Mouse (Mus musculus): ENCODE measurements around the gene Arhgap24. TPM values are rescaled to one million over a fixed set of nuclear protein-coding genes. Genes with fewer than 3 reads are reported as not detected.

Gene Arhgap24
- polyA plus RNA-seq, 1 experiment from 2014 or later, result 13.0 TPM

- Histone ChIP-seq H3K4me1 (ENCODE audit: control insufficient read depth, insufficient read depth, low read length) (no peaks in the 10 kb centered on the region), H3K27ac (replicated peaks; ENCODE audit: low read depth, low read length) (no peak overlapping the region)
- 93% methylated on average over 4 of the region's 4 CpGs for WGBS
These were observed 417.1 kb downstream of the Arhgap24 start for GRCm38 (mm10) chr5:102898301-102898700.

GRCm38 (mm10) chr5:102899680-102900215, 418.6 kb downstream of the Arhgap24 start:
- Histone ChIP-seq H3K9me3 (ENCODE audit: control insufficient read depth, low read length) (no peaks in the 10 kb centered on the region), H3K4me1 (ENCODE audit: control insufficient read depth, insufficient read depth, low read length) (no peaks in the 10 kb centered on the region), H3K27ac (replicated peaks; ENCODE audit: low read depth, low read length) (no peak overlapping the region), H3K9ac (ENCODE audit: low read length) (no peak overlapping the region), H3K27me3 (ENCODE audit: control insufficient read depth, insufficient read depth, low read length) (no peaks in the 10 kb centered on the region), H3K4me3 (ENCODE audit: low read depth, low read length) (no peak overlapping the region), H3K4me2 (ENCODE audit: low read depth, severe bottlenecking) (no peak overlapping the region), H3K36me3 (ENCODE audit: control insufficient read depth, insufficient read depth, low read length) (no peaks in the 10 kb centered on the region)
- ATAC-seq (ENCODE audit: insufficient number of reproducible peaks, low FRiP score, low TSS enrichment, low read depth) (no peak), DNase-seq (ENCODE audit: low spot score) (no peak)
- 88% methylated on average over 6 of the region's 6 CpGs for WGBS

More at GRCm38 (mm10) chr5:102898301-102898700, 417.1 kb downstream of the Arhgap24 start:
- ATAC-seq (ENCODE audit: insufficient number of reproducible peaks, low FRiP score, low TSS enrichment, low read depth), result no peak
- H3K9ac ChIP-seq (ENCODE audit: low read length), result no peak overlapping the region
- no peak overlapping the region for H3K4me3 ChIP-seq (ENCODE audit: low read depth, low read length)
- H3K4me2 ChIP-seq (ENCODE audit: low read depth, severe bottlenecking), result no peak overlapping the region
- no peaks in the 10 kb centered on the region for H3K27me3 ChIP-seq (ENCODE audit: control insufficient read depth, insufficient read depth, low read length)
- H3K36me3 ChIP-seq (ENCODE audit: control insufficient read depth, insufficient read depth, low read length), result no peaks in the 10 kb centered on the region
- no peaks in the 10 kb centered on the region for H3K9me3 ChIP-seq (ENCODE audit: control insufficient read depth, low read length)
- DNase-seq (ENCODE audit: low spot score), result no peak

GRCm38 (mm10) chr5:102901176-102901575, 420.0 kb downstream of the Arhgap24 start:
- no peak overlapping the region for H3K27ac ChIP-seq (replicated peaks; ENCODE audit: low read depth, low read length)
- H3K9ac ChIP-seq (ENCODE audit: low read length), result no peak overlapping the region
- H3K4me3 ChIP-seq (ENCODE audit: low read depth, low read length), result no peak overlapping the region
- no peaks in the 10 kb centered on the region for H3K4me1 ChIP-seq (ENCODE audit: control insufficient read depth, insufficient read depth, low read length)
- no peak for ATAC-seq (ENCODE audit: insufficient number of reproducible peaks, low FRiP score, low TSS enrichment, low read depth)
- no peaks in the 10 kb centered on the region for H3K27me3 ChIP-seq (ENCODE audit: control insufficient read depth, insufficient read depth, low read length)
- no peak overlapping the region for H3K4me2 ChIP-seq (ENCODE audit: low read depth, severe bottlenecking)
- no peaks in the 10 kb centered on the region for H3K36me3 ChIP-seq (ENCODE audit: control insufficient read depth, insufficient read depth, low read length)
- 80% methylated on average over 5 of the region's 5 CpGs for WGBS
- DNase-seq (ENCODE audit: low spot score), result no peak
- no peaks in the 10 kb centered on the region for H3K9me3 ChIP-seq (ENCODE audit: control insufficient read depth, low read length)

- no peak overlapping the region for H3K9ac ChIP-seq (ENCODE audit: low read length)
- ATAC-seq (ENCODE audit: insufficient number of reproducible peaks, low FRiP score, low TSS enrichment, low read depth) (no peak), DNase-seq (ENCODE audit: low spot score) (no peak)
- H3K27ac ChIP-seq (replicated peaks; ENCODE audit: low read depth, low read length), result no peak overlapping the region
- H3K4me1 ChIP-seq (ENCODE audit: control insufficient read depth, insufficient read depth, low read length), result no peaks in the 10 kb centered on the region
- H3K36me3 ChIP-seq (ENCODE audit: control insufficient read depth, insufficient read depth, low read length), result no peaks in the 10 kb centered on the region
- WGBS, result 89% methylated on average over 9 of the region's 9 CpGs
- H3K9me3 ChIP-seq (ENCODE audit: control insufficient read depth, low read length), result no peaks in the 10 kb centered on the region
- no peak overlapping the region for H3K4me3 ChIP-seq (ENCODE audit: low read depth, low read length)
- H3K27me3 ChIP-seq (ENCODE audit: control insufficient read depth, insufficient read depth, low read length), result no peaks in the 10 kb centered on the region
- H3K4me2 ChIP-seq (ENCODE audit: low read depth, severe bottlenecking), result no peak overlapping the region
These were observed 422.3 kb downstream of the Arhgap24 start for GRCm38 (mm10) chr5:102903487-102903886.

GRCm38 (mm10) chr5:102904066-102904465, 422.9 kb downstream of the Arhgap24 start:
- Histone ChIP-seq H3K9me3 (ENCODE audit: control insufficient read depth, low read length) (no peaks in the 10 kb centered on the region), H3K4me2 (ENCODE audit: low read depth, severe bottlenecking) (no peak overlapping the region), H3K27me3 (ENCODE audit: control insufficient read depth, insufficient read depth, low read length) (no peaks in the 10 kb centered on the region), H3K27ac (replicated peaks; ENCODE audit: low read depth, low read length) (no peak overlapping the region), H3K9ac (ENCODE audit: low read length) (no peak overlapping the region), H3K4me3 (ENCODE audit: low read depth, low read length) (no peak overlapping the region), H3K4me1 (ENCODE audit: control insufficient read depth, insufficient read depth, low read length) (no peaks in the 10 kb centered on the region), H3K36me3 (ENCODE audit: control insufficient read depth, insufficient read depth, low read length) (no peaks in the 10 kb centered on the region)
- 85% methylated on average over 12 of the region's 12 CpGs for WGBS
- ATAC-seq (ENCODE audit: insufficient number of reproducible peaks, low FRiP score, low TSS enrichment, low read depth) (no peak), DNase-seq (ENCODE audit: low spot score) (no peak)

GRCm38 (mm10) chr5:102905441-102906211, 424.4 kb downstream of the Arhgap24 start:
- H3K9me3 ChIP-seq (ENCODE audit: control insufficient read depth, low read length), result no peaks in the 10 kb centered on the region
- H3K4me3 ChIP-seq (ENCODE audit: low read depth, low read length), result no peak overlapping the region
- no peak overlapping the region for H3K4me2 ChIP-seq (ENCODE audit: low read depth, severe bottlenecking)
- no peaks in the 10 kb centered on the region for H3K4me1 ChIP-seq (ENCODE audit: control insufficient read depth, insufficient read depth, low read length)
- WGBS, result 75% methylated on average over 13 of the region's 13 CpGs
- DNase-seq (ENCODE audit: low spot score) (no peak), ATAC-seq (ENCODE audit: insufficient number of reproducible peaks, low FRiP score, low TSS enrichment, low read depth) (no peak)
- no peaks in the 10 kb centered on the region for H3K36me3 ChIP-seq (ENCODE audit: control insufficient read depth, insufficient read depth, low read length)
- no peak overlapping the region for H3K27ac ChIP-seq (replicated peaks; ENCODE audit: low read depth, low read length)
- no peak overlapping the region for H3K9ac ChIP-seq (ENCODE audit: low read length)
- no peaks in the 10 kb centered on the region for H3K27me3 ChIP-seq (ENCODE audit: control insufficient read depth, insufficient read depth, low read length)

GRCm38 (mm10) chr5:102920199-102920598, 439.0 kb downstream of the Arhgap24 start:
- 73% methylated on average over 2 of the region's 2 CpGs for WGBS
- Histone ChIP-seq H3K9me3 (ENCODE audit: control insufficient read depth, low read length) (no peaks in the 10 kb centered on the region), H3K9ac (ENCODE audit: low read length) (no peak overlapping the region), H3K4me3 (ENCODE audit: low read depth, low read length) (no peak overlapping the region), H3K36me3 (ENCODE audit: control insufficient read depth, insufficient read depth, low read length) (no peaks in the 10 kb centered on the region), H3K4me2 (ENCODE audit: low read depth, severe bottlenecking) (no peak overlapping the region), H3K27ac (replicated peaks; ENCODE audit: low read depth, low read length) (no peak overlapping the region), H3K27me3 (ENCODE audit: control insufficient read depth, insufficient read depth, low read length) (no peaks in the 10 kb centered on the region), H3K4me1 (ENCODE audit: control insufficient read depth, insufficient read depth, low read length) (no peaks in the 10 kb centered on the region)
- DNase-seq (ENCODE audit: low spot score) (no peak), ATAC-seq (ENCODE audit: insufficient number of reproducible peaks, low FRiP score, low TSS enrichment, low read depth) (no peak)

GRCm38 (mm10) chr5:102926786-102927185, 445.6 kb downstream of the Arhgap24 start:
- WGBS, result 85% methylated on average over 5 of the region's 5 CpGs
- H3K4me2 ChIP-seq (ENCODE audit: low read depth, severe bottlenecking), result no peak overlapping the region
- no peaks in the 10 kb centered on the region for H3K9me3 ChIP-seq (ENCODE audit: control insufficient read depth, low read length)
- no peaks in the 10 kb centered on the region for H3K4me1 ChIP-seq (ENCODE audit: control insufficient read depth, insufficient read depth, low read length)
- H3K27me3 ChIP-seq (ENCODE audit: control insufficient read depth, insufficient read depth, low read length), result no peaks in the 10 kb centered on the region
- H3K36me3 ChIP-seq (ENCODE audit: control insufficient read depth, insufficient read depth, low read length), result no peaks in the 10 kb centered on the region
- H3K4me3 ChIP-seq (ENCODE audit: low read depth, low read length), result no peak overlapping the region
- H3K27ac ChIP-seq (replicated peaks; ENCODE audit: low read depth, low read length), result no peak overlapping the region
- DNase-seq (ENCODE audit: low spot score) (no peak), ATAC-seq (ENCODE audit: insufficient number of reproducible peaks, low FRiP score, low TSS enrichment, low read depth) (no peak)
- H3K9ac ChIP-seq (ENCODE audit: low read length), result no peak overlapping the region
